Mouse (Mus musculus): Measurements from ENCODE around the gene Cox5a. TPM values are rescaled to one million over a fixed set of nuclear protein-coding genes. Genes with fewer than 3 reads are reported as not detected.

Cox5a gene
- polyA plus RNA-seq, 1 experiment from 2014 or later, result 761 TPM

DNA sequence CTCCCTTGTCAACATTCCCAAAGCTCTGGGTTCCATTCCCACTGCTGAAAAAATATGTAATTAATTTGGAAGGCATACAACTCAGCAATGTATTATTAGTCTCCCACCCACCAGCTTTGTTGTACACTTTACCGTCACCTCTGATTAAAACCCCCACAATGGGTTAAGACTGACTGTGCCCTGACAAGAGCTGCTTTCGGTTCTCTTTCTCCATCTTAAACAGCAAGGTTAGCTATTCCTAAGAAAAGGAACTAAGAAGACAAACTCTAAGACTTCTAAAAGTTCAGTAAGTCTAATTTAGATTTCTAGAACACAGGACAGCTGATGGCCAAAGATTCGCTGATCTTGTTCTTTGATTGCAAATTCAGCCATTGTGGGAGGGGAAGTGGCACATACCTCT, 36.1 kb downstream of the Cox5a start:
- WGBS (ENCODE audit: insufficient replicate concordance), result 69% methylated on average over 3 of the region's 3 CpGs
- DNase-seq (no peak), ATAC-seq (no peak)
- Histone ChIP-seq H3K27ac (ENCODE audit: low read depth) (no peak overlapping the region), H3K27me3 (ENCODE audit: insufficient read depth, low read length) (no peaks in the 10 kb centered on the region), H3K9ac (replicated peaks) (no peak overlapping the region), H3K4me2 (ENCODE audit: low read depth, low read length) (no peak overlapping the region), H3K9me3 (ENCODE audit: low read length) (no peaks in the 10 kb centered on the region), H3K4me3 (ENCODE audit: low read depth, low read length) (no peak overlapping the region), H3K36me3 (replicated peaks; ENCODE audit: insufficient read depth, low read length) (no peaks in the 10 kb centered on the region), H3K4me1 (ENCODE audit: insufficient read depth) (peaks cover 15% of the 10 kb centered on the region)
- TF ChIP-seq CTCF (IDR thresholded peaks at IDR 0.05; ENCODE audit: low read depth) (no peak), EP300 (IDR thresholded peaks at IDR 0.05; ENCODE audit: low read depth) (no peak)

DNA sequence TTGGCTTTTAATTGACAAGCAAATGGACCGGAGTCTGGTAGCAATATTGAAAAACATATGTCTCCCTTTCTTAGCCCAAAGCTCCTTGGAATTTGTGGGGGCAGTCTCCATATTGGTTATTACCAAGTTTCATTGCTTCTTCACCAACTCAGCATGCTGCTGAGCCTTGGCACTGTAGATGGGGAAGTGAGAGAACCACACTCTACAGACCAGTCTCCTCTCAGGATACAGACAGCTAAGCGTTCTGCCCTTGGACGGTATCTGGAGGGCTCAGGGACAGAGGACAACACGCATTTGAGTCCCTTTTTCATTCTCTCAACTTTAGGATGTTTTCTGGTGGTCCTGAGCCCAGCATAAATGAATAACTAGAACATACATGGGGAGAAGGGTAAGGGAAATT, 37.6 kb downstream of the Cox5a start:
- no peak for DNase-seq
- H3K27me3 ChIP-seq (ENCODE audit: insufficient read depth, low read length), result no peaks in the 10 kb centered on the region
- no peak overlapping the region for H3K9ac ChIP-seq (replicated peaks)
- no peaks in the 10 kb centered on the region for H3K9me3 ChIP-seq (ENCODE audit: low read length)
- no peaks in the 10 kb centered on the region for H3K36me3 ChIP-seq (replicated peaks; ENCODE audit: insufficient read depth, low read length)
- no peak overlapping the region for H3K27ac ChIP-seq (ENCODE audit: low read depth)
- no peak for ATAC-seq
- no peak overlapping the region for H3K4me3 ChIP-seq (ENCODE audit: low read depth, low read length)
- peaks cover 20% of the 10 kb centered on the region for H3K4me1 ChIP-seq (ENCODE audit: insufficient read depth)
- WGBS (ENCODE audit: insufficient replicate concordance), result 68% methylated on average over 4 of the region's 4 CpGs
- TF ChIP-seq EP300 (IDR thresholded peaks at IDR 0.05; ENCODE audit: low read depth) (no peak), CTCF (IDR thresholded peaks at IDR 0.05; ENCODE audit: low read depth) (no peak)
- no peak overlapping the region for H3K4me2 ChIP-seq (ENCODE audit: low read depth, low read length)

DNA sequence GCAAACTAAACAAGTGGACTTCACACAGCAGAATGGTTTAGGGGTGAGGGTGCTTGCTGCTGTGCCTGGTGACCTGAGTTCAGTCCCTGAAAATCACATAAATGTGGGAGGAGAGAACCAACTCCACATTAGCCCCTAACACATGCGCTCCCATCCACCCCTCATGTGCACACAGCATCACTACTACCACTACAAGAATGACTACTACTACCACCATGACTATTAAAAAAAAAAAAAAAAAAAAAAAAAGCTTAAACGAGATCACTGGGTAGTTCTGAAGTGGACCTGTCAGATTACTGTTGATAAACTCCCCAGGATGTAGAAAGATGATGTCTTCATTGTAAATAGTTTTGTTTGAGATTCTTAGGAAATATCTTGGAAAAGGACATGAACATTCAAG, 38.5 kb downstream of the Cox5a start:
- 54% methylated on average over 2 of the region's 2 CpGs for WGBS (ENCODE audit: insufficient replicate concordance)
- H3K4me3 ChIP-seq (ENCODE audit: low read depth, low read length), result no peak overlapping the region
- ATAC-seq (no peak), DNase-seq (no peak)
- no peak overlapping the region for H3K27ac ChIP-seq (ENCODE audit: low read depth)
- no peaks in the 10 kb centered on the region for H3K9me3 ChIP-seq (ENCODE audit: low read length)
- TF ChIP-seq EP300 (IDR thresholded peaks at IDR 0.05; ENCODE audit: low read depth) (no peak), CTCF (IDR thresholded peaks at IDR 0.05; ENCODE audit: low read depth) (no peak)
- H3K9ac ChIP-seq (replicated peaks), result no peak overlapping the region
- H3K27me3 ChIP-seq (ENCODE audit: insufficient read depth, low read length), result no peaks in the 10 kb centered on the region
- H3K4me2 ChIP-seq (ENCODE audit: low read depth, low read length), result no peak overlapping the region
- H3K4me1 ChIP-seq (ENCODE audit: insufficient read depth), result peaks cover 22% of the 10 kb centered on the region
- H3K36me3 ChIP-seq (replicated peaks; ENCODE audit: insufficient read depth, low read length), result no peaks in the 10 kb centered on the region

DNA sequence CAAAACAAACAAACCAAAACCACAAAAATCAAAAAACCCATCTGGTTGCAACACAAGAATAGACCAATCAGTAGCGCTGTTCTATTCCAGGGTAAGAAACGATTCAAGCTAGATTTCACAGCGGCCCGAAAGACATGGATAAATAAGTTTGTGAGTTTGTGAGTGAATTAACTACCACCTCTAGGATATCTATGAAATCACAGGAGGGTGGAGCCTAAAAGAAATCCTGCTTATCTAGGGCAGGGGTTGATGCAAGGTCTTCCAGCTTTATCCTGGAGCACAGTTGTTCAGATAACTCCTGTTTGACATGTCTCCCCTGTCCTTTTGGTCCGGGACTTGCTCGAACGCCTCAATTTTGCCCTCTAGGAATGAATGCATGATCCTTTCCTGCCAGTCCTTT, 39.2 kb downstream of the Cox5a start:
- no peaks in the 10 kb centered on the region for H3K36me3 ChIP-seq (replicated peaks; ENCODE audit: insufficient read depth, low read length)
- peak overlapping the region; percentile 74 for H3K4me3 ChIP-seq (ENCODE audit: low read depth, low read length)
- H3K9me3 ChIP-seq (ENCODE audit: low read length), result no peaks in the 10 kb centered on the region
- peak overlapping the region; percentile 88 for H3K4me2 ChIP-seq (ENCODE audit: low read depth, low read length)
- H3K27ac ChIP-seq (ENCODE audit: low read depth), result peak overlapping the region; percentile 92
- ATAC-seq (no peak), DNase-seq (no peak)
- H3K9ac ChIP-seq (replicated peaks), result peak overlapping the region; percentile 80; the same call in 1 of the 2 replicates
- peaks cover 26% of the 10 kb centered on the region for H3K4me1 ChIP-seq (ENCODE audit: insufficient read depth)
- TF ChIP-seq CTCF (IDR thresholded peaks at IDR 0.05; ENCODE audit: low read depth) (no peak), EP300 (IDR thresholded peaks at IDR 0.05; ENCODE audit: low read depth) (no peak)
- 22% methylated on average over 7 of the region's 7 CpGs for WGBS (ENCODE audit: insufficient replicate concordance)
- no peaks in the 10 kb centered on the region for H3K27me3 ChIP-seq (ENCODE audit: insufficient read depth, low read length)

DNA sequence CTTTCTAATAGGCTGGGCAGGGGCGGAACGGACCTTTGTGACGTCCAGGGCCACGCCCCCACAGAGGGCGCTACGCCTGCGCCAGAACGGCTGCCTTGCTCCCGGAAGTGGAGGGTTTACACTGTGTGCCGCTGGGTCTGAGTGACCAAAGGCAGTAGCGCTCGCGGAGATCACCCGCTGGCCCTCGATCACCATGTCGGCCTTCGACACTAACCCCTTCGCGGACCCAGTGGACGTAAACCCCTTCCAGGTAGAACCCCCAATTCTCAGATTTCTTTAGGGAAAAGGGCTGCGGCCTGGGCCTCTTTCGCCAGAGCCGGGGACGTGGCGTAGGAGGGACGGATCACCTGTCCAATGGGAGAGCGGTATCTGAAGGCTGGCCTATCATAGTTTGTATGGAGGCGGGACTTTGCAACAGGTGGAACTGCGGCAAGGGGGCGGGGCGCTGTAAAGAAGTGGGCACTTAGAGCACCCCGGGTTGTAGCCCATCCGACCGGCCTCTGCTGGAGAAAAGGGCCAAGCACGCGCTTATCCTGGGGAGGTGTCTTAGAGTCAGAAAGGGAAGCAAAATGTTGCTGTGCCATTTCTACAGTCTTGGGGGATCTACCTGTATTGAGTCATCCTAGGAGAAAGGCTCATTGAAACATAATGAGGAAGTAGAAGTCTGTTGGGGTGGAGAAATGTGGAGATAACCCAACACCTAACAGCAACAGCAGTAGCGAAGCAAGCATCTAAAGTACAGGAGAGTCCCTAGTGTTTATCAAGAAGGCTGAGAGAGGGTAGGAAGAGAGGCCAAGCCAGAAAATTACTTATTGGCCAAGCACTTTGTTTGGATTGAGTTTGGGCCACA, 40.0 kb downstream of the Cox5a start, which contains the start of gene Scamp2:
TSS of gene Scamp2 (plus strand) at position 83 of the 850 bp plus-strand sequence.
- Histone ChIP-seq H3K4me3 (ENCODE audit: low read depth, low read length) (peak within 1 kb of the TSS; percentile 74), H3K9ac (replicated peaks) (peak within 1 kb of the TSS; percentile 80), H3K9me3 (ENCODE audit: low read length) (no peaks in the 10 kb centered on the region), H3K4me2 (ENCODE audit: low read depth, low read length) (peak within 1 kb of the TSS; percentile 88), H3K36me3 (replicated peaks; ENCODE audit: insufficient read depth, low read length) (no peaks in the 10 kb centered on the region), H3K4me1 (ENCODE audit: insufficient read depth) (peaks cover 31% of the 10 kb centered on the region), H3K27me3 (ENCODE audit: insufficient read depth, low read length) (no peaks in the 10 kb centered on the region), H3K27ac (ENCODE audit: low read depth) (peak within 1 kb of the TSS; percentile 92)
- DNase-seq (peak; percentile 94), ATAC-seq (peak; percentile 98)
- WGBS (ENCODE audit: insufficient replicate concordance), result under 1% methylated on average over 37 of the region's 37 CpGs
- no peak for TF ChIP-seq EP300 (IDR thresholded peaks at IDR 0.05; ENCODE audit: low read depth)
- TF ChIP-seq CTCF (IDR thresholded peaks at IDR 0.05; ENCODE audit: low read depth), result peak; percentile 55

DNA sequence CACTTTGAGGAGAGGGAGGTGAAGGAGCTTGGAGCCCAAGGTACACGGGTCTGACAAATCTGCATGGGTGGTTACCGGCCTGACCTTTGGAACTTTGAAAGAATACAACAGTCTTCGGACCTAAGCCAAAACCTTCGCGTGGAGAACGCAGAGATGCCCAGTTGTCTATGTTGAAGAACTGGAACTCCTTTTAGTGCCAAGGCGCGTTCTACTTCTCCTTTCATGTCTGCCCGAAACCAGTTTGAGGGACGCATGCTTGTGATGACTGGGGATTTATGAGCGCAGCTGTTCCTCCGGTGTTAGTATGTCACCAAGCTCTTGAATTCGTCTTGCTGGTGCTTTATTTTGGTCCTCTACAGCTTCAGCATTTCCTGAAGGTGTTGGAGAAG, 40.6 kb downstream of the Cox5a start:
- Histone ChIP-seq H3K4me2 (ENCODE audit: low read depth, low read length) (peak overlapping the region; percentile 88), H3K27ac (ENCODE audit: low read depth) (peak overlapping the region; percentile 92), H3K9ac (replicated peaks) (peak overlapping the region; percentile 80), H3K9me3 (ENCODE audit: low read length) (no peaks in the 10 kb centered on the region), H3K4me3 (ENCODE audit: low read depth, low read length) (peak overlapping the region; percentile 74), H3K36me3 (replicated peaks; ENCODE audit: insufficient read depth, low read length) (no peaks in the 10 kb centered on the region), H3K4me1 (ENCODE audit: insufficient read depth) (peaks cover 34% of the 10 kb centered on the region), H3K27me3 (ENCODE audit: insufficient read depth, low read length) (no peaks in the 10 kb centered on the region)
- TF ChIP-seq EP300 (IDR thresholded peaks at IDR 0.05; ENCODE audit: low read depth), result no peak
- no peak for TF ChIP-seq CTCF (IDR thresholded peaks at IDR 0.05; ENCODE audit: low read depth)
- WGBS (ENCODE audit: insufficient replicate concordance), result 46% methylated on average over 13 of the region's 13 CpGs
- DNase-seq, result peak; percentile 36
- no peak for ATAC-seq

Measured in liver, postnatal 0 days (tissue).